Mouse (Mus musculus) ES-E14 (cell line): ENCODE data around the gene Praf2.

Experiments
- HCFC1 ChIP-seq: IDR thresholded peaks from 2 replicates; pipeline ENCODE4 v1.6.1; 2012; ENCODE audit warnings: low read length, inconsistent platforms, borderline replicate concordance; ENCODE audit not compliant: insufficient read depth
- ZC3H11A ChIP-seq: IDR thresholded peaks from 2 replicates; pipeline ENCODE4 v1.6.1; 2012; ENCODE audit warnings: low read depth, mild to moderate bottlenecking, inconsistent platforms, low read length, borderline replicate concordance
- ZNF384 ChIP-seq: IDR thresholded peaks from 2 replicates; pipeline ENCODE4 v1.6.1; 2012; ENCODE audit warnings: low read depth, low read length, inconsistent platforms

- no peak for TF ChIP-seq ZC3H11A
- no peak for TF ChIP-seq ZNF384
- TF ChIP-seq HCFC1: no peak
Measured at GRCm38 (mm10) chrX:7775501-7776205, 47.4 kb downstream of the Praf2 start.
